Mouse (Mus musculus): Measurements from ENCODE around the gene Gm12185. TPM values are rescaled to one million over a fixed set of nuclear protein-coding genes. Genes with fewer than 3 reads are reported as not detected.
"Not testable (repeated sequence)": the region's sequence is repeated elsewhere in the genome, so short reads cannot be mapped to it uniquely, and the experiment has no call there.

Gm12185 gene
- polyA plus RNA-seq, 1 experiment from 2014 or later: not detected

- H3K9ac ChIP-seq; H3K4me1 ChIP-seq; H3K9me3 ChIP-seq; ATAC-seq (replicated peaks); H3K4me3 ChIP-seq; H3K4me2 ChIP-seq; H3K27me3 ChIP-seq (replicated peaks); H3K27ac ChIP-seq; H3K36me3 ChIP-seq (replicated peaks): not testable (repeated sequence)
- WGBS: no CpG with 5 or more reads among the region's 1 CpGs
These were observed 17.3 kb downstream of the Gm12185 start for GRCm38 (mm10) chr11:48974686-48975085.

DNA sequence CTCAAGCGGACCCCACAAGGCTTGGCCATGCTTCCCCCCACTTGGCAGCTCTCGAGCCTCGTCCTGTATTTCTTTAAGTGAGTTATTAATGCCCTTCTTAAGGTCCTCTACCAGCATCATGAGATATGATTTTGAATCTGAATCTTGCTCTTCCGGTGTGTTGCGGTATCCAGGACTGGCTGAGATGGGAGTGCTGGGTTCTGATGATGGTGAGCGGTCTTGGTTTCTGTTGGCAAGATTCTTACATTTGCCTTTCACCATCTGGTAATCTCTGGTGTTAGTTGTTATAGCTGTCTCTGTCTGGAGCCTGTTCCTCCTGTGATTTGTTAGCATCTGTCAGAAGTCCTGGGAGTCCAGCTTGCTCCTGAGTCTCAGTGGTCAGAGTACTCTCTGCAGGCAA lies 45.9 kb downstream of the Gm12185 start, which contains the start of gene Psme2b:
TSS of gene Psme2b (minus strand) at position 101 of the 400 bp plus-strand sequence.
- not testable (repeated sequence) for ATAC-seq (replicated peaks); H3K9me3 ChIP-seq; H3K4me2 ChIP-seq; H3K4me3 ChIP-seq; H3K27ac ChIP-seq; H3K36me3 ChIP-seq (replicated peaks); H3K27me3 ChIP-seq (replicated peaks); H3K9ac ChIP-seq; H3K4me1 ChIP-seq
- WGBS: 93% methylated on average over 6 of the region's 6 CpGs

DNA sequence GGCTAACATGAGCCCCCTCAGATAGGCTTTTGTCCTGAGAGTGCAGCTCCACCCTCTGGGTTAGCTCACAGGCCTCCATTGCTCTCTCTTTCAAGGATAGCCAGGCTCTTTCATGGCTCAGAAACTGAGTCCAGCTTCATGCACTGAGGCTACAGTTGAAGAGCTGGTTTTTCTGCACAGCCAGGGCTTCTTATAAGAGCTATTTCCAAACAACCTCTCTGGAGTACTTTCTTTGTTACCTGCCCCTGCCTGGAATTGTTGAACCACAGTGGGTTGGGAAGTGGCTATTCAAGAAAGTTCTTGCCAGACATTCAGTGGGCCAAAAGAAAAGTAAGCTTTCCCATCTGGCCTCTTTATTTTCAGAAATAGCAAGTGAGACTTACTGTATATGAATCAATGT lies 52.7 kb downstream of the Gm12185 start:
- H3K4me2 ChIP-seq; ATAC-seq (replicated peaks); H3K9ac ChIP-seq; H3K27ac ChIP-seq; H3K9me3 ChIP-seq; H3K27me3 ChIP-seq (replicated peaks); H3K4me1 ChIP-seq; H3K4me3 ChIP-seq; H3K36me3 ChIP-seq (replicated peaks): not testable (repeated sequence)

DNA sequence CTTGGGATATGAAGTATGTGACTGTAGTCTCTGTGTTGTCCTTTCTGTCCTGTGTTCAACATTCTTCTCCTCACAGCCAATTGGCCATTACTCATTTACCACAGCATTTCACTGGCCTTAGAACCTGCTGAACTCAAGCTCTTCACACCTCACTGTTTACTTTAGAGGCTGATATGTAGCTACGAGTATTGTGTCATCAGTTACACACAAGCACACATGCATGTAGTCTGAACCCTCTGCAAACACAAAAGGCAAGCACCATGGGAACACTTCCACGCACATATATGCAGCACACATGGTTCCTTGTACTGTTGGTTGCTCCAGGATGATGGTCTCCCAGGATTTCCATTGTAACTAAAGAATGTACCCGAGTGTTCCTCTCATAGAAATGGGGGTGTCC lies 56.7 kb downstream of the Gm12185 start:
- no CpG with 5 or more reads among the region's 3 CpGs for WGBS
- H3K36me3 ChIP-seq (replicated peaks): not testable (repeated sequence)

DNA sequence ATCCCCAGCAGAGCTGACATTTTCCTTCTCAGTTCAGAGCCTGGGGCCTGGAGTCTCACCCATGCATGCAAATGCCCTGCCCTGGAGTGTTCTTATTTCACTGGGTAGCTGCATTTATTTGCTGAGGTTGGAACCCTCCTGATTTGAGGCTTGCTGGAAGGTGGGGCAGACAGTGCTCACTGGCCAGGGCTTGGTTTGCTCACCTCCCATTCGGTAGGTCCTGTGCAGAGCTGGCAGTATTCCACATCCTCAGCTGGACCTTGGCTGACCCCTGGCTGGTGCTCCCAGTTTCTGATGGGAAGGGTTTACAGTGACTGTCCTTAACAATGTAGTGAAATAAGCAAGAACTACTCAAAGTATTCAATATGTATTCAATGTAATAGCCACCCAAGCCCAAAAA lies 58.1 kb downstream of the Gm12185 start:
- not testable (repeated sequence) for H3K9me3 ChIP-seq; H3K4me3 ChIP-seq; H3K9ac ChIP-seq; H3K27ac ChIP-seq; H3K36me3 ChIP-seq (replicated peaks); H3K27me3 ChIP-seq (replicated peaks); H3K4me1 ChIP-seq; H3K4me2 ChIP-seq; ATAC-seq (replicated peaks)
- WGBS: 46% methylated on average over 1 of the region's 1 CpGs

More for the DNA sequence above, 56.7 kb downstream of the Gm12185 start:
- not testable (repeated sequence) for H3K9me3 ChIP-seq; H3K27ac ChIP-seq; ATAC-seq (replicated peaks); H3K4me2 ChIP-seq; H3K27me3 ChIP-seq (replicated peaks); H3K4me3 ChIP-seq; H3K9ac ChIP-seq; H3K4me1 ChIP-seq

GRCm38 (mm10) chr11:48933422-48933821 lies 58.6 kb downstream of the Gm12185 start:
- 76% methylated on average over 1 of the region's 1 CpGs for WGBS
- H3K36me3 ChIP-seq (replicated peaks); ATAC-seq (replicated peaks): not testable (repeated sequence)

GRCm38 (mm10) chr11:48928068-48928467 lies 64.0 kb downstream of the Gm12185 start:
- not testable (repeated sequence) for H3K27me3 ChIP-seq (replicated peaks); H3K9ac ChIP-seq; H3K4me3 ChIP-seq; H3K4me1 ChIP-seq; H3K36me3 ChIP-seq (replicated peaks); ATAC-seq (replicated peaks); H3K27ac ChIP-seq; H3K9me3 ChIP-seq; H3K4me2 ChIP-seq
- WGBS: 96% methylated on average over 1 of the region's 1 CpGs

More at GRCm38 (mm10) chr11:48933422-48933821, 58.6 kb downstream of the Gm12185 start:
- not testable (repeated sequence) for H3K4me3 ChIP-seq; H3K9me3 ChIP-seq; H3K4me2 ChIP-seq; H3K27ac ChIP-seq; H3K27me3 ChIP-seq (replicated peaks); H3K4me1 ChIP-seq; H3K9ac ChIP-seq

- not testable (repeated sequence) for ATAC-seq (replicated peaks); H3K27ac ChIP-seq; H3K36me3 ChIP-seq (replicated peaks); H3K27me3 ChIP-seq (replicated peaks); H3K9me3 ChIP-seq; H3K9ac ChIP-seq; H3K4me3 ChIP-seq; H3K4me1 ChIP-seq; H3K4me2 ChIP-seq
These were observed 65.6 kb downstream of the Gm12185 start for GRCm38 (mm10) chr11:48926437-48926836.

DNA sequence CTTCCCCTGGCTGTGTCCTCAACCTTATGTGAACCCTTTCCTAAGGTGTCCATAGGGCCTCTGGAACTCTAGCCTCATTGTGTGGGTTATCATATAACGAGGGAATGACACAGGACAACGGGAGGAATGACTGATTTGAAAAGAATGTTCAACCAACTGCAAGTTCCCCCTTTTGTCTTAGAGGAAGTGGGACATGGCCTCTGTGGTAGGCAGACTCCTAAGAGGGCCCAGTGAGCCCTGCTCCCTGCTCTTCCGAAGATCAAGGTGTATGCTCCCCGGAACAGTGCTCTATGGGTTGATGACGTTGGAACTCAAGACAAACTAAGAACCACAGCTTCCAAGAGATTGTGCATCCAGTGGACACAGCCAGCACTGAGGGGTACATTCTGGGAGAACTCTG lies 68.2 kb downstream of the Gm12185 start:
- H3K4me3 ChIP-seq; H3K36me3 ChIP-seq (replicated peaks); H3K27ac ChIP-seq; H3K4me2 ChIP-seq; H3K27me3 ChIP-seq (replicated peaks); H3K9ac ChIP-seq; H3K4me1 ChIP-seq; H3K9me3 ChIP-seq; ATAC-seq (replicated peaks): not testable (repeated sequence)
- WGBS: 89% methylated on average over 5 of the region's 5 CpGs

- Histone ChIP-seq H3K27ac (no peak overlapping the region), H3K4me1 (no peaks in the 10 kb centered on the region), H3K4me2 (no peak overlapping the region), H3K9me3 (no peaks in the 10 kb centered on the region), H3K4me3 (no peak overlapping the region), H3K36me3 (replicated peaks) (no peaks in the 10 kb centered on the region), H3K9ac (no peak overlapping the region), H3K27me3 (replicated peaks) (no peaks in the 10 kb centered on the region)
- 87% methylated on average over 3 of the region's 3 CpGs for WGBS
- ATAC-seq (replicated peaks): no peak
These were observed 73.6 kb downstream of the Gm12185 start for GRCm38 (mm10) chr11:48918380-48918779.

GRCm38 (mm10) chr11:48913611-48914010 lies 78.4 kb downstream of the Gm12185 start:
- Histone ChIP-seq H3K9me3 (no peaks in the 10 kb centered on the region), H3K4me3 (no peak overlapping the region), H3K36me3 (replicated peaks) (no peaks in the 10 kb centered on the region), H3K4me2 (no peak overlapping the region), H3K9ac (no peak overlapping the region), H3K4me1 (no peaks in the 10 kb centered on the region), H3K27ac (no peak overlapping the region), H3K27me3 (replicated peaks) (no peaks in the 10 kb centered on the region)
- no peak for ATAC-seq (replicated peaks)
- WGBS: 97% methylated on average over 1 of the region's 1 CpGs

DNA sequence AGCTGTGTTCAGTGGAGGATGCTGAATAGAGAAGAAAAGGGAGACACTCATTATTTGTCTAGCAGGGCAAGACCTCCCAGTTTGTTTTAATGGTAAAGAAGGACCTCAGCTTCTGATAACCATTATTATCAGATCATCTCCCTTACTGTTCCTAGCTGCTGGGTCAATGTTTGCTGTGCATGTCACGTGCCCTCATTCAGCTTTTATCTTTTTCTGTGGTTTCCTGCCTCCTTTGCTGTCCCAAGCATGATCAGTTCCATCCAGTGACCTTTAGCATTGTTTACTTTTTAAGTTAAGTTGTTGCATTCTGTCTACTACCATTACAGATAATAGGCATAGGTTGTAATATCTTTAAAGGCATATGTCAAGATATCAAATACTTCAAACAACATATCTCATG lies 83.6 kb downstream of the Gm12185 start:
- H3K9me3 ChIP-seq: no peaks in the 10 kb centered on the region
- WGBS: 61% methylated on average over 1 of the region's 1 CpGs
- no peaks in the 10 kb centered on the region for H3K4me1 ChIP-seq
- no peaks in the 10 kb centered on the region for H3K36me3 ChIP-seq (replicated peaks)
- no peak for ATAC-seq (replicated peaks)
- H3K27me3 ChIP-seq (replicated peaks): no peaks in the 10 kb centered on the region
- no peak overlapping the region for H3K4me3 ChIP-seq
- no peak overlapping the region for H3K27ac ChIP-seq
- H3K9ac ChIP-seq: no peak overlapping the region
- no peak overlapping the region for H3K4me2 ChIP-seq

- Histone ChIP-seq H3K4me1 (no peaks in the 10 kb centered on the region), H3K4me2 (no peak within 1 kb of the TSS), H3K9ac (no peak within 1 kb of the TSS), H3K36me3 (replicated peaks) (no peaks in the 10 kb centered on the region), H3K27me3 (replicated peaks) (no peaks in the 10 kb centered on the region), H3K4me3 (no peak within 1 kb of the TSS), H3K9me3 (no peaks in the 10 kb centered on the region), H3K27ac (no peak within 1 kb of the TSS)
- 71% methylated on average over 2 of the region's 2 CpGs for WGBS
- no peak for ATAC-seq (replicated peaks)
These were observed 90.0 kb downstream of the Gm12185 start, which contains the start of gene Gm5431 for GRCm38 (mm10) chr11:48902021-48902420. Gene Gm5431, minus strand, starts transcription at chr11:48902214.

DNA sequence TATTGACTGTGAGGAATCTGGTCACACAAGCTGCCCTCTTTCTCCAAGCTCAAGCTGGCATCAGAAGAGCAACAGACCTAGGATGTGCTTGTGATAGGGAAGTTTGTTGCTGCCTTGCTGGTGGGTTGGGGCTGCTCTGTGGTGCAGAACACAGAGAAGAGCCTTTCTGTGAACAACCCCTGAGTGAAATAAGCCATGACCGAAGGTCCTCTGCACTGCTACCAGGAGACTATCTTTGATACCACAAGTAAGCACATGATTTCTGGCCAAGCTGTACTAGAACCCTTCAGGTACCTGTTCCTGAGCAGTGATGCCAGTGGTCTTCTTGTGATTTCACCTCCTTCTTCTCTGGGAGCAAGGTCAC lies 90.5 kb downstream of the Gm12185 start:
- H3K9ac ChIP-seq; H3K36me3 ChIP-seq (replicated peaks); ATAC-seq (replicated peaks); H3K4me3 ChIP-seq; H3K9me3 ChIP-seq; H3K27ac ChIP-seq; H3K4me2 ChIP-seq; H3K27me3 ChIP-seq (replicated peaks); H3K4me1 ChIP-seq: not testable (repeated sequence)
- 89% methylated on average over 1 of the region's 1 CpGs for WGBS

Data from midbrain, embryonic 15.5 days (tissue).